18 mouse cellular contexts compared by ENCODE assay signal in the genomic region with DNA sequence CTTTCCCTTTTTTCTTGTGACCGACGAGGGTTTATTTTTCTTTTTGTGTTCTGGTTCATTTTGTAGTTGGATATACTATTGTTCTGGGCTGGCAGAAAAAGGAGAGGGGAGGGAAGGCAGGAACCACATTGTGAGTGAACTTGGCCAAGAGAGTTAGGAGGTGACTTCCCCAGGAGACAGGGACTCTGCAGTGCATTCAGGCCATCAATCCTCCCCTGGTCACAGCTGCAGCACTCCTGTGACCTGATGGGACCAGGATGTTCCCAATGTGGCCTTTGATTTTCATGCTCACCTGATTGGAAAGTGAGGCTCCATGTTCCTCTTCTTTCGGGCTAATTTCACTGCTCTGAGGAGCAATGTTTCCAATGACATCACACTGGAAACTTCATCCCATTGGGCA.
DNase-seq lines count a peak whose midpoint lies in the region; ATAC-seq and TF ChIP-seq lines count a peak whose summit lies in the region.
"Had no signal": no experiment of that assay in that cellular context is flagged by ENCODE, and none has a peak within 500 bp of the region (broad histone marks: within the 10 kb centered on the region; RNA-seq: fewer than 3 reads in every experiment).

No protein-coding gene starts in this region.

- H3K9me3 ChIP-seq in hindbrain, embryonic 12.5 days (replicated peaks) = no peaks in the 10 kb centered on the region
- H3K9me3 ChIP-seq in hindbrain, embryonic 13.5 days = no peaks in the 10 kb centered on the region
- H3K9me3 ChIP-seq in midbrain, embryonic 15.5 days = no peaks in the 10 kb centered on the region; the same call in 1 of the 2 replicates
- no peaks in the 10 kb centered on the region for H3K9me3 ChIP-seq in midbrain, postnatal 0 days (ENCODE audit: low read length)
- no peaks in the 10 kb centered on the region for H3K9me3 ChIP-seq in forebrain, embryonic 15.5 days
- H3K9me3 ChIP-seq: embryonic facial prominence, embryonic 13.5 days; liver, embryonic 12.5 days had no signal

- peaks cover 54% of the 10 kb centered on the region for H3K4me1 ChIP-seq in hindbrain, embryonic 12.5 days
- H3K4me1 ChIP-seq in hindbrain, embryonic 13.5 days (replicated peaks) = peaks cover 57% of the 10 kb centered on the region
- peaks cover 42% of the 10 kb centered on the region for H3K4me1 ChIP-seq in midbrain, embryonic 15.5 days
- peaks cover 15% of the 10 kb centered on the region; the same call in 1 of the 2 replicates for H3K4me1 ChIP-seq in midbrain, postnatal 0 days (ENCODE audit: insufficient read depth, low read length)
- peaks cover 28% of the 10 kb centered on the region for H3K4me1 ChIP-seq in forebrain, embryonic 15.5 days
- H3K4me1 ChIP-seq: liver, embryonic 12.5 days; megakaryocyte, embryonic 14.5 days had no signal

- H3K4me3 ChIP-seq in hindbrain, embryonic 12.5 days = no peak overlapping the region
- H3K4me3 ChIP-seq in hindbrain, embryonic 13.5 days = no peak overlapping the region
- no peak overlapping the region for H3K4me3 ChIP-seq in midbrain, embryonic 15.5 days
- no peak overlapping the region for H3K4me3 ChIP-seq in midbrain, postnatal 0 days (ENCODE audit: low read depth, low read length)
- no peak overlapping the region for H3K4me3 ChIP-seq in forebrain, embryonic 15.5 days
- H3K4me3 ChIP-seq: embryonic facial prominence, embryonic 13.5 days; liver, embryonic 12.5 days; megakaryocyte, embryonic 14.5 days had no signal

- TF ChIP-seq CTCF in midbrain, postnatal 0 days (IDR thresholded peaks at IDR 0.05) = no peak

- H3K36me3 ChIP-seq in hindbrain, embryonic 12.5 days = no peaks in the 10 kb centered on the region
- H3K36me3 ChIP-seq in hindbrain, embryonic 13.5 days = no peaks in the 10 kb centered on the region
- no peaks in the 10 kb centered on the region for H3K36me3 ChIP-seq in midbrain, embryonic 15.5 days (replicated peaks)
- no peaks in the 10 kb centered on the region for H3K36me3 ChIP-seq in midbrain, postnatal 0 days (ENCODE audit: insufficient read depth, low read length)
- no peaks in the 10 kb centered on the region for H3K36me3 ChIP-seq in forebrain, embryonic 15.5 days
- H3K36me3 ChIP-seq: embryonic facial prominence, embryonic 13.5 days; liver, embryonic 12.5 days had no signal

- 63% methylated on average over 3 of the region's 3 CpGs for WGBS in hindbrain, embryonic 12.5 days
- 60% methylated on average over 3 of the region's 3 CpGs for WGBS in hindbrain, embryonic 13.5 days
- 67% methylated on average over 3 of the region's 3 CpGs for WGBS in midbrain, embryonic 15.5 days
- 83% methylated on average over 3 of the region's 3 CpGs for WGBS in midbrain, postnatal 0 days
- 57% methylated on average over 3 of the region's 3 CpGs for WGBS in forebrain, embryonic 15.5 days

- H3K27me3 ChIP-seq in hindbrain, embryonic 12.5 days = peaks cover 3% of the 10 kb centered on the region; the same call in 1 of the 2 replicates
- H3K27me3 ChIP-seq in hindbrain, embryonic 13.5 days = peaks cover 28% of the 10 kb centered on the region; the same call in 1 of the 2 replicates
- H3K27me3 ChIP-seq in midbrain, embryonic 15.5 days (replicated peaks) = peaks cover 5% of the 10 kb centered on the region; the same call in 1 of the 2 replicates
- H3K27me3 ChIP-seq in midbrain, postnatal 0 days (ENCODE audit: insufficient read depth, low read length) = no peaks in the 10 kb centered on the region
- H3K27me3 ChIP-seq in forebrain, embryonic 15.5 days = peaks cover 31% of the 10 kb centered on the region
- H3K27me3 ChIP-seq: megakaryocyte, embryonic 14.5 days had no signal

- H3K27ac ChIP-seq in hindbrain, embryonic 12.5 days = peak overlapping the region; percentile 26; the same call in 1 of the 2 replicates
- no peak overlapping the region; the same call in 1 of the 2 replicates for H3K27ac ChIP-seq in hindbrain, embryonic 13.5 days
- peak overlapping the region; percentile 84; the same call in 1 of the 2 replicates for H3K27ac ChIP-seq in midbrain, embryonic 15.5 days
- H3K27ac ChIP-seq in midbrain, postnatal 0 days (ENCODE audit: low read depth, low read length) = no peak overlapping the region
- no peak overlapping the region for H3K27ac ChIP-seq in forebrain, embryonic 15.5 days (replicated peaks)
- H3K27ac ChIP-seq: embryonic facial prominence, embryonic 13.5 days; liver, embryonic 12.5 days had no signal

- no peak overlapping the region for H3K9ac ChIP-seq in hindbrain, embryonic 12.5 days
- H3K9ac ChIP-seq in hindbrain, embryonic 13.5 days = no peak overlapping the region
- H3K9ac ChIP-seq in midbrain, embryonic 15.5 days = no peak overlapping the region
- H3K9ac ChIP-seq in midbrain, postnatal 0 days (replicated peaks; ENCODE audit: low read length, poor library complexity, severe bottlenecking) = no peak overlapping the region
- H3K9ac ChIP-seq in forebrain, embryonic 15.5 days (replicated peaks) = no peak overlapping the region
- H3K9ac ChIP-seq: embryonic facial prominence, embryonic 13.5 days; liver, embryonic 12.5 days had no signal

- DNase-seq in adrenal gland, adult (ENCODE audit: inconsistent age in 2 of 2, low spot score in 1 of 2) = peak; percentile 34 to 58
- DNase-seq in adrenal gland, postnatal 25 days = no peak
- no peak for DNase-seq in midbrain, postnatal 0 days (ENCODE audit: low spot score)
- DNase-seq in retina, embryonic 14.5 days (ENCODE audit: low spot score) = no peak
- DNase-seq: cerebellum, adult 18-20 months; gastrocnemius, postnatal 36 days; layer of hippocampus, postnatal 36 days; left cerebral cortex, postnatal 4 days; right cerebral cortex, postnatal 25 days; thymus, postnatal 25 days had no signal

- H3K4me2 ChIP-seq in hindbrain, embryonic 12.5 days (replicated peaks) = no peak overlapping the region
- H3K4me2 ChIP-seq in hindbrain, embryonic 13.5 days = no peak overlapping the region
- no peak overlapping the region for H3K4me2 ChIP-seq in midbrain, embryonic 15.5 days
- no peak overlapping the region for H3K4me2 ChIP-seq in midbrain, postnatal 0 days (ENCODE audit: low read depth, low read length, poor library complexity, severe bottlenecking)
- H3K4me2 ChIP-seq in forebrain, embryonic 15.5 days (replicated peaks) = no peak overlapping the region
- H3K4me2 ChIP-seq: embryonic facial prominence, embryonic 13.5 days; liver, embryonic 12.5 days had no signal

- ATAC-seq in hindbrain, embryonic 12.5 days (ENCODE audit: low FRiP score) = no peak
- ATAC-seq in hindbrain, embryonic 13.5 days (ENCODE audit: low FRiP score) = no peak
- ATAC-seq in midbrain, embryonic 15.5 days (replicated peaks) = no peak
- no peak for ATAC-seq in midbrain, postnatal 0 days (ENCODE audit: low FRiP score)
- ATAC-seq in forebrain, embryonic 15.5 days (replicated peaks) = no peak
- ATAC-seq: hindbrain, embryonic 16.5 days; liver, embryonic 12.5 days had no signal

Comparison
In these comparisons a context has a peak if more than half of its experiments do, and no peak if none do; other contexts are left out.
1. DNase-seq: peak in adrenal gland, adult (2 of 2); none in adrenal gland, postnatal 25 days (single experiment), midbrain, postnatal 0 days (single experiment) and retina, embryonic 14.5 days (single experiment).
2. H3K27ac ChIP-seq: peak in hindbrain, embryonic 12.5 days (single experiment) and midbrain, embryonic 15.5 days (single experiment); none in hindbrain, embryonic 13.5 days (single experiment), midbrain, postnatal 0 days (single experiment) and forebrain, embryonic 15.5 days (single experiment).